Mouse (Mus musculus): Measurements from ENCODE around the gene Cyp3a59.
"Not testable (repeated sequence)": the region's sequence is repeated elsewhere in the genome, so short reads cannot be mapped to it uniquely, and the experiment has no call there.

The Cyp3a59 gene

DNA sequence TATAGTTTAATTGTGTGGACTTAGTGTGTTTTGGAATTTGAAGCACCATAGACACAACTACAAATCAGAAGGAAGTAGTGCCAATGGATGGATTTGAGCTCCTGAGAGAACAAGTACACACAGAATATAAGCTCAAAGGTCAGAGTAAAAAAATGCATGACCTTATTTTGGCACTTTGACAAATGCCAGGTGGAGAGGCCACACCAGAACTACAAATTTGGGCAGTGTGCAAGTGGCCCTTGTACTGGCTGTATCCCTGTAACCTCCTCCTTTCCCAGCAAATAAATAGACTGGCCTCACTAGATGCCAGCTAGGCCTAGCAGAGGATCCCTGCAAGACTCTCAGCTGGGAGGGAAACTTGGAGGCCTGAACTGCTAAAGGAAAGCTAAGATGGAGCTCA lies at the start of gene Cyp3a59:
Cyp3a59 (plus strand) TSS at position 313 of the 400 bp plus-strand sequence.
- not testable (repeated sequence) for DNase-seq (ENCODE audit: low spot score in 2 of 2)

DNA sequence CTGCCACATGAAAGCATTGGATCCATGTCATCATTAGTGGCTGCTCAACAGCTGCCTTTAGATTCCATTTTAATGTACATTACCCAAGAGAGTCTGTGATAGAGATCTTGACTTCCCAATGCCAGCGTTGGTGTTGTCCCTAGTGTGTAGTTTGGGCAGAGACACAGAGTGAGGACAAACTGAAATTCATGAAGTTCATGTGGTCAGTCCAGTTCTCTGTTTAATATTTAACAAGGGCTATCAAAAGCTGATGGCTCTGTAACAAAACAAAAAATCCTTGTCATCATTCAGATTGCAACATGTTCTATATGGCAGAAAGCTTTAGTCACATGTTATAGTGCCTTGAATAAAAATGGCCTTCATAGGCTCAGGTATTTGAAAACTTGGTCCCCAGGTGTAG lies 9.0 kb upstream of the Cyp3a59 start:
- no peak for DNase-seq (ENCODE audit: low spot score in 2 of 2)

DNA sequence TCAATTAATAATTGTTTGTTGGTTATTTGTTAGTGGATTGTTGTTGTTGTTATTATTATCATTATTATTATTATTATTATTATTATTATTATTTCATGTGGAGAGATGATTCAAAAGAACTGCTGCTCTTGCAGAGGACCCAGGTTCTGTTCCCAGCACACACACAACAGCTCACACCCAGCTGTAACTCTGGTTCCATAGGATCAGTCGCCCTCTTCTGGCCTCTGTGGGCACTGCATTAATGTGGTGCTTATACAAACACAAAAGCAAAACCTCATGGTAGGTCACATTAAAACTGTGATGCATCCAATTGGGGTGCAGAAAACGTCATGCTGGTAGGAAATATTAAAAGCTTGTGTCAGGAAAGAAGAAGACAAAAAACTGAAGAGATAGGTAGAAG lies 68.8 kb downstream of the Cyp3a59 start:
- DNase-seq (ENCODE audit: low spot score in 2 of 2): no peak

GRCm38 (mm10) chr5:146150454-146150853 lies 71.4 kb downstream of the Cyp3a59 start:
- DNase-seq (ENCODE audit: low spot score in 2 of 2): no peak

GRCm38 (mm10) chr5:146158326-146158725 lies 79.3 kb downstream of the Cyp3a59 start:
- not testable (repeated sequence) for DNase-seq (ENCODE audit: low spot score in 2 of 2)

DNA sequence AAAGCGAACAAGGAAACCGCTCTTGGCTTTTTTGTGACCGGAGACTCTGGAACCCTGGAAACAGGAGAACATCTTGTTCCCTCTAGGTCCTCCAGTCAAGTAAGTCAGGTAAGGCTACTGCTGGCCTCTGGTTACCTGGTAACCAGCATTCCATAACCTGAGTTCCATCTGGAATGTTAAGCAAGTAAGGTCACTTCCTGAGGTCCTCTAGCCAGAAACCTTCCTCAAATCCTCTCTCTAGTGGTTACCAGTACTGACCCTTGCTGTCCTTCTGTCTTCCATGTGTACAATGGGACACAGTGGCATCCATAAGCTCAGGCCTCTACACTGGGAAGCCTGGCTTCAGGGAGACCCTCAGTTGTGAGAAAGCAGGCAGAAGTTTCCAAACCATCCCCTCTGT lies 81.4 kb downstream of the Cyp3a59 start, which contains the start of gene Gm5565:
Gm5565 (minus strand) TSS at position 101 of the 400 bp plus-strand sequence.
- not testable (repeated sequence) for DNase-seq (ENCODE audit: low spot score in 2 of 2)

All from left cerebral cortex, adult 9 months (tissue).